Comparison of ENCODE assay signal across 27 mouse cellular contexts in the genomic region with DNA sequence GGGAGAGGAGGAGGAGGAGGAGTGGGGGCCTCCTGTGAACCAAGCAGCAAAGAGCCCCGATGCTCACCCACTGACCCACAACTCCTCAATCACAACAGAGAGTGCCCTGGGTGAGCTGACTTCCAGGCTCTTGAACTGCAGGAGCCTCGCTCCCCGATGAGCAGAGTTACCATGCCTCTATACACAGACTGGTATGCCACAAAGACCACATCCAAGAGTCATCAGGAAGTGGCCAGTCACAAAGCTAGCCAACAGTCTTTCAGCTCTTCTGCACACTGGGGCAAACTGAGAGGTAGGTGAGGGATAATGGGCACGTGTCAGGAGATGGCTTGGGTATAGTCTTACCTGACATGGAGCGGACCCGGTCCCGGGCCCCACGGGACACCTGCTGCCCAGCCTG. TPM values are rescaled to one million over a fixed set of nuclear protein-coding genes. Genes with fewer than 3 reads are reported as not detected.
"Had no signal": no experiment of that assay in that cellular context is flagged by ENCODE, and none has a peak within 500 bp of the region (broad histone marks: within the 10 kb centered on the region; RNA-seq: fewer than 3 reads in every experiment).

No protein-coding gene starts in this region.

- H3K9me3 ChIP-seq: intestine, embryonic 15.5 days; kidney, embryonic 15.5 days; limb, embryonic 12.5 days; limb, embryonic 15.5 days; midbrain, embryonic 12.5 days; midbrain, embryonic 15.5 days; neural tube, embryonic 12.5 days; neural tube, embryonic 15.5 days; stomach, embryonic 15.5 days had no signal

- H3K4me3 ChIP-seq: intestine, embryonic 15.5 days; kidney, embryonic 15.5 days; left cerebral cortex, adult 2 months; limb, embryonic 12.5 days; limb, embryonic 15.5 days; midbrain, embryonic 12.5 days; midbrain, embryonic 15.5 days; neural tube, embryonic 12.5 days; neural tube, embryonic 15.5 days; stomach, embryonic 15.5 days had no signal

- H3K27ac ChIP-seq: intestine, embryonic 15.5 days; kidney, embryonic 15.5 days; left cerebral cortex, adult 2 months; limb, embryonic 12.5 days; limb, embryonic 15.5 days; liver, embryonic 14.5 days; macrophage; midbrain, embryonic 12.5 days; midbrain, embryonic 15.5 days; neural tube, embryonic 12.5 days; neural tube, embryonic 15.5 days; stomach, embryonic 15.5 days had no signal

- DNase-seq: kidney, adult 11 months; kidney, adult 8-10 months; kidney, postnatal 10 days; kidney, postnatal 36 days; layer of hippocampus, postnatal 36 days; left cerebral cortex, postnatal 4 days; liver, postnatal 0 days; lung, embryonic 14.5 days; retina, postnatal 1 day; right cerebral cortex, postnatal 25 days; spleen, adult 18-20 months; thymus, postnatal 36 days had no signal

- H3K4me1 ChIP-seq: intestine, embryonic 15.5 days; kidney, embryonic 15.5 days; limb, embryonic 12.5 days; limb, embryonic 15.5 days; midbrain, embryonic 12.5 days; midbrain, embryonic 15.5 days; neural tube, embryonic 12.5 days; neural tube, embryonic 15.5 days; stomach, embryonic 15.5 days had no signal

- ATAC-seq: intestine, embryonic 15.5 days; liver, postnatal 0 days; lung, postnatal 0 days; midbrain, embryonic 15.5 days had no signal

- H3K27me3 ChIP-seq: intestine, embryonic 15.5 days; kidney, embryonic 15.5 days; limb, embryonic 12.5 days; limb, embryonic 15.5 days; midbrain, embryonic 12.5 days; midbrain, embryonic 15.5 days; neural tube, embryonic 12.5 days; neural tube, embryonic 15.5 days; stomach, embryonic 15.5 days had no signal

RNA-seq across cellular contexts. Expression of gene Slc9a3r2, which starts 46.2 kb away (rescaled TPM):
- polyA plus RNA-seq: macrophage had no signal

RNA-seq across cellular contexts. Expression of gene Npw, which starts 54.3 kb away (rescaled TPM):
- total RNA-seq: left cerebral cortex, postnatal 10 days had no signal
- polyA plus RNA-seq: limb, embryonic 15.5 days; liver, postnatal 0 days; macrophage; midbrain, embryonic 12.5 days; neural tube, embryonic 12.5 days; thymus, postnatal 0 days had no signal
